Mouse (Mus musculus): ENCODE data around the gene Slc18b1. TPM values are rescaled to one million over a fixed set of nuclear protein-coding genes. Genes with fewer than 3 reads are reported as not detected.
"Not testable (repeated sequence)": the region's sequence is repeated elsewhere in the genome, so short reads cannot be mapped to it uniquely, and the experiment has no call there.

Slc18b1 gene
- 10 to 100 TPM; 25.1 to 32.1 (median 29.6) TPM for total RNA-seq (2022)

- peak in 1 of 2 experiments; percentile 26 for DNase-seq (ENCODE audit: low spot score in 2 of 2)
Observed at GRCm38 (mm10) chr10:23796551-23797503, at the start of gene Slc18b1. Gene Slc18b1, plus strand, starts transcription at chr10:23796986.

- no peak for DNase-seq (ENCODE audit: low spot score in 2 of 2)
Observed at GRCm38 (mm10) chr10:23754166-23754565, 42.6 kb upstream of the Slc18b1 start.

DNA sequence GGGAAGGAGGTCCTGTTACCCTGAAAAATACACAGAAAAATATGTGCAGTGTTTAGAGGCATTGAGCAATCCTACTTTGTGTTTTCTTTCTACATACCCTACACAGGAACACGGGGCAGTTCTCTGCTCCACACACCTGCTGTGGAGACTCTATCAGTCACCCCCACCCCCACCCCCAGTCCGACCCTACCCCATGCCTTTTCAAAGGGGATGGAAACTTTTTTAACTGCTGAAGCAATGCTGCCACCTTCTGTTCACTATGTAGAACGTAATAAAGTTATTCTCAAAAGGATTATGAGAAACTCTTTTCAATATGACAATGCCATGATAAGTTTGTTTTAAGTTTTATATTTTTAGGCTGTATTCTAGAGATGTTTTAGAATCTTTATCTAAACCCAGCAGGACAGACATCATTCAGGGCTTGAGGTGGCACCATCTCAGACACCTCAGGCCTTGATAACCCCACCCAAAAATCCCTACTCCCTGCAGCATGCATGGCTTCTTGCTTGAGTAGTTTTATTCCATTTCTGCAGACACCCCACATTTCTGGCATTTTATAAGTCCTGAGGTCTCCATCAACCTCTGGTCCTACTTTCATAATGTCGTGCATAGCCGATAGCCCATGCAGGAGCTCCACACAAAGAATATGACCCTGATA lies 19.4 kb upstream of the Slc18b1 start:
- DNase-seq (ENCODE audit: low spot score in 2 of 2), result no peak

GRCm38 (mm10) chr10:23780539-23781275 lies 16.1 kb upstream of the Slc18b1 start:
- no peak for DNase-seq (ENCODE audit: low spot score in 2 of 2)

DNA sequence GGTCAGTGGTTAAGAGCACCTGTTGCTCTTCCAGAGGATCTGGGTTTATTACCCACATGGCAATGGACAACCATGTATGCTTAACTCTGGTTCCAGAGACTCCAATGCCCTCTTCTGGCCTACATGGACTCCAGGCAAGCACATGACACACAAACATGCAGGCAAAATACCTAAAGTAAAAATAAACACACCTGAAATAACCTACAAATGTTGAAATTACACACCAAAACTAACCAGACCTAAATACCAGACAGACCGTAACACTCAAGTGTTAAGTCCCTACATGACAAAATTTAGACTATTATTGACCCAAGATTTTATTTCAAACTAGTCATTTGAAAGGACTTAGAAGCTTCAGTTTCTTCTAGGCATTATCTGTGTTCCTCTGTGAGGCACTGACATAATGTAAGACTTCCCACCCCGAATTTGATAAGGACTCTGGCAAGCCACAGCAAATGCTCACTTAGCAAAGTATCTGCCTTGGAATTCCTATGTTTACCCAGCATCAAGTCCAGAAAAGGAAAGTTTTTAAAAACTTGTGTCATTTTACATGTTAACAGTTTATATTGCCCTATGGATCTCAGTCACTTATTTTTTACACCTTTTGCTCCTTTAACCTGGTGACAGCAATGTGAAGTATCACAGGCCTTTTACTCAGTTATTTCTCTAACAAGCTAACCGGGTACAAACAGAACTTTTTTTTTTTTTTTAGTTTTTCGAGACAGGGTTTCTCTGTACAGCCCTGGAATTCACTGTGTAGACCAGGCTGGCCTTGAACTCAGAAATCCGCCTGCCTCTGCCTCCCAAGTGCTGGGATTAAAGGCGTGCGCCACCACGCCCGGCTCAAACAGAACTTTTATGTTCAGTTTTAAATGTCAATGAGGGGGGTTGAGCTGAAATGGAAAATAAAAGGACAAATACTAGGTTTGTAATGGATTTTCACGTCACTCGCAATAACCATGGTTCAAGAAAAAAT lies 14.7 kb upstream of the Slc18b1 start:
- no peak for DNase-seq (ENCODE audit: low spot score in 2 of 2)

GRCm38 (mm10) chr10:23782855-23783492 lies 13.8 kb upstream of the Slc18b1 start:
- DNase-seq (ENCODE audit: low spot score in 2 of 2), result no peak

GRCm38 (mm10) chr10:23783493-23783884 lies 13.3 kb upstream of the Slc18b1 start:
- no peak for DNase-seq (ENCODE audit: low spot score in 2 of 2)

GRCm38 (mm10) chr10:23784121-23784520 lies 12.7 kb upstream of the Slc18b1 start:
- no peak for DNase-seq (ENCODE audit: low spot score in 2 of 2)

DNA sequence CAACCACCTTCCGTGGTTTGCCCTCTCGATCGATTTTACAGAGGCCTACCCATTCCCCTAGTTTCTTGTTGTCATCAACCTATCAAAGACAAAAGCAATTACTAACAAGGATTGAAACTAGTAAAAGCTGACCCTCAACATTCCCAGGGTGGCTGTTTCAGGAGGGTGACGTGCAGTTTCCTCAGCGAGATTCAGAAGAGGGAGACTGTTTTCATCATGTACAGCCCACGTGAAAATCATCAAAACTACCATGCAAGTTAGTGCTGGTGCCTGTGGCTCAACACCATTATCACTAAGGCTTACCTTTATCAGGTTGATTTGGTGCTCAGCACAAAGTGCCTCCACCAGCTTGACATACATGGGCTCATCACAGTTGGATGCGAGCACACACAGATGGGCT lies 11.2 kb upstream of the Slc18b1 start:
- not testable (repeated sequence) for DNase-seq (ENCODE audit: low spot score in 2 of 2)

- no peak for DNase-seq (ENCODE audit: low spot score in 2 of 2)
Observed at GRCm38 (mm10) chr10:23786040-23786439, 10.7 kb upstream of the Slc18b1 start.

DNA sequence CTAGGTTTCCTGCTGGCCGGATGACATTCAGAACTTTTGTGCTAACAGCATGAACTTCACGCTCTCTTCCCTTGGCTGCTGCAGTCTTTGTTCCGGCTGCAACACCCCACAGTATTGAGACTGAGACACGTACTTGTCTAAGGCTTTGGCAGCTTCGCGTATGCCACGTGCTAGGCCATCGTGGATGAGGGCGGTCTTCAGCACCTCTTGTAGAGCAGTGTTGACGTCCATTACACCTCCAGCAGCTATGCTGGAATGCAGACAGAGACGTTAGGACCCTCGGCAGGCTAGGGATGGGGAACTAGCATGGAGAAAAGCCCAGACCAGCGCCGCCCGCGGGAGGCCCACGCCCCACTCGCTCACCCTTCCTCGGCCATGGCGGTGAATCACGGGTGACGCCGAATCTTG lies 10.2 kb upstream of the Slc18b1 start:
- not testable (repeated sequence) for DNase-seq (ENCODE audit: low spot score in 2 of 2)

DNA sequence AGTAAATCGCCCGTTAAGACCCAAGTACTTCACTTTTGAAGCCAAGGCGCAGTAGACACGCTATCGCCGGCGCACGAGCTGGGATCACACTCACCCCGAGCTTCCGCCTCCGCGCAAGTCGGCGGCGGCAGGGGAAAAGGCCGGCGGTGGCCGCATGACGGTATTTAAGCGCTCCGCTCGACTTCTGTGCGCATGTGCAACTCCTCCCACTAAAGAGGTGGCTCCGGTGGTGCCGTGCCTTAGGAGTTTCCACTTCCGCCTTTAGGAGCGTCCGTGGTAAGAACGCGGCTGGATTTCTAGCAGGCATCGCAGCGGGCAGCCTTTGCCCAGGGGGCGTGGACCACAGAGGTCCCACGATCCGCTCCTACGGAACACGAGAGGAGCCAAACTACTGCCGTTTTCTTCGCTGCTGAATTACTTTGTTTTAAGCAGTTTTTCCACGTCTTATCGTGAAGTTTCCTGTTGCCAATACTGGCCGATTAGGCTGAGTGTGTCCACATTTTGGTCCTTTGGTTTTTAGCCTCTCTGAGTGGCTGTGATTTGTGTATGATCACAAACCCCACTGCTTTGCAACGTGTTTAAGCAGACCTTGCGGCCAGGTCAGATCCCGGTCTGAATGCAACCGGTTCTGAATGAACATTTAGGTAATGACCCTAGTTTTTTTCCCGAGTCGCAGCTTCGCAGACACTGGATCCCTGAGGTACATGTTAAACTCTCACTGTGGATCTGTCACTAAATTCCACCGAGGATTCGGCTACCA lies 9.5 kb upstream of the Slc18b1 start, which contains the start of gene Rps12:
TSS of gene Rps12 (minus strand) at position 214 of the 760 bp plus-strand sequence.
- DNase-seq (ENCODE audit: low spot score in 2 of 2), result peak; percentile 98 to 100

DNA sequence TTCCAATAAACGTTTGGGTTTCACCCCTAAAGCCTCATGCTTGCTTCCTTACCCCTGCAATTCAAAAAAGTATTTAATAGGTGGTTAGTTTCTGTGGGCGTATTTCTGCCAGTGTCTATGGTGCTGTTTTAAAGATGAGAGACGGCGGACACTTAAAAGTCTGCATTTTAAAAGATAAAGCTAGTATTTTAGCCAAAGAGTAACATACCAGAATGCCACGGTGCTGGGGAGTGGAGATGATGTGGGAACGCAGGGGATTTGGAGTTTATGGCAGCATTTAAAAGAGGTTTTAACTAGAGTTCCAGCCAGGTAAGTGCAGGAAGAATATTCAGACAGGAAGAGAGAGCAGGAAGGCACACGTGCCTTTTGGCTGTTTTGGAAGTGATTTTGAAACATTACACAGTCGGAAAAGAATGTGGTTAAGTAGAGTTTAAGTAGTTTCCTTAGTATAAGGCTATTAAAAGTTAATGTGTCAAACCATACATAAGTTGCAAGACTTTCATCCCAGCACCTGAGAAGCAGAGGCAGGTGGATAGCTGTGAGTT lies 8.7 kb upstream of the Slc18b1 start:
- DNase-seq (ENCODE audit: low spot score in 2 of 2), result no peak

GRCm38 (mm10) chr10:23795871-23796520 lies 790 bp upstream of the Slc18b1 start:
- DNase-seq (ENCODE audit: low spot score in 2 of 2), result no peak

DNA sequence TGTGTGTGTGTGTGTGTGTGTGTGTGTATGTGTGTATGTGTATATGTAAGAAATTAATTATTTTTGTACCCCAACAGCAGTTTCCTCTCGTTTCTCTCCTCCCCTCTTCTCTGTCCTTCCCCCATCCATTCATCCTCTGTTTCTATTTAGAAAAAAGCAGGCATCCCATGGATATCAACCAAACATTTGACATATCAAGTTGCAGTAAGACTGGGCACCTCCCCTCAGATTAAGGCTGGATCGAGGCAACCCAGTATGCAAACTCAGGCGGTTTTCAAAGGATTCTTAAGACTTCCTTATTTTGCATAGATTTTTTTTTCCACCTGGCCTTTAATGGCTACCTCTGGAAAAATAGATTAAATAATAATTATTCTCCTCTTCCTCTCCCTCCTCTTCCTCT lies 820 bp downstream of the Slc18b1 start:
- DNase-seq (ENCODE audit: low spot score in 2 of 2), result no peak

GRCm38 (mm10) chr10:23798142-23798541 lies 1.4 kb downstream of the Slc18b1 start:
- no peak for DNase-seq (ENCODE audit: low spot score in 2 of 2)

GRCm38 (mm10) chr10:23799933-23800332 lies 3.1 kb downstream of the Slc18b1 start:
- DNase-seq (ENCODE audit: low spot score in 2 of 2), result no peak

GRCm38 (mm10) chr10:23802911-23803310 lies 6.1 kb downstream of the Slc18b1 start:
- no peak for DNase-seq (ENCODE audit: low spot score in 2 of 2)

Data from layer of hippocampus, adult 8-10 months (tissue).